Mouse (Mus musculus): ENCODE measurements around the gene Cyb5d2.

Gene Cyb5d2

GRCm38 (mm10) chr11:72770816-72771215, 25.1 kb downstream of the Cyb5d2 start:
- Histone ChIP-seq H3K4me3 (replicated peaks; ENCODE audit: low read length) (no peak overlapping the region), H3K9me3 (ENCODE audit: low read length) (no peaks in the 10 kb centered on the region), H3K36me3 (ENCODE audit: insufficient read depth, low read length) (peaks cover 33% of the 10 kb centered on the region), H3K27me3 (ENCODE audit: insufficient read depth, low read length) (no peaks in the 10 kb centered on the region), H3K4me1 (replicated peaks; ENCODE audit: low read depth, low read length) (peaks cover 6% of the 10 kb centered on the region)
- TF ChIP-seq NANOG (IDR thresholded peaks at IDR 0.05; ENCODE audit: borderline replicate concordance, low read length) (no peak), POU5F1 (IDR thresholded peaks at IDR 0.05; ENCODE audit: borderline replicate concordance, low read length) (no peak), CTCF (conservative IDR thresholded peaks at IDR 0.05; ENCODE audit: low read length) (no peak)

- H3K27me3 ChIP-seq (ENCODE audit: insufficient read depth, low read length), result no peaks in the 10 kb centered on the region
- H3K4me1 ChIP-seq (replicated peaks; ENCODE audit: low read depth, low read length), result peaks cover 6% of the 10 kb centered on the region
- H3K9me3 ChIP-seq (ENCODE audit: low read length), result no peaks in the 10 kb centered on the region
- TF ChIP-seq CTCF (conservative IDR thresholded peaks at IDR 0.05; ENCODE audit: low read length), result no peak
- no peak for TF ChIP-seq POU5F1 (IDR thresholded peaks at IDR 0.05; ENCODE audit: borderline replicate concordance, low read length)
- TF ChIP-seq NANOG (IDR thresholded peaks at IDR 0.05; ENCODE audit: borderline replicate concordance, low read length), result no peak
- H3K36me3 ChIP-seq (ENCODE audit: insufficient read depth, low read length), result peaks cover 33% of the 10 kb centered on the region
- H3K4me3 ChIP-seq (replicated peaks; ENCODE audit: low read length), result no peak overlapping the region
Measured at GRCm38 (mm10) chr11:72770324-72770723, 25.6 kb downstream of the Cyb5d2 start.

GRCm38 (mm10) chr11:72769061-72769460, 26.9 kb downstream of the Cyb5d2 start:
- Histone ChIP-seq H3K9me3 (ENCODE audit: low read length) (no peaks in the 10 kb centered on the region), H3K4me1 (replicated peaks; ENCODE audit: low read depth, low read length) (peaks cover 6% of the 10 kb centered on the region), H3K27me3 (ENCODE audit: insufficient read depth, low read length) (no peaks in the 10 kb centered on the region), H3K4me3 (replicated peaks; ENCODE audit: low read length) (no peak overlapping the region), H3K36me3 (ENCODE audit: insufficient read depth, low read length) (peaks cover 41% of the 10 kb centered on the region)
- TF ChIP-seq NANOG (IDR thresholded peaks at IDR 0.05; ENCODE audit: borderline replicate concordance, low read length) (no peak), POU5F1 (IDR thresholded peaks at IDR 0.05; ENCODE audit: borderline replicate concordance, low read length) (no peak), CTCF (conservative IDR thresholded peaks at IDR 0.05; ENCODE audit: low read length) (no peak)

- no peaks in the 10 kb centered on the region for H3K9me3 ChIP-seq (ENCODE audit: low read length)
- H3K4me1 ChIP-seq (replicated peaks; ENCODE audit: low read depth, low read length), result peaks cover 6% of the 10 kb centered on the region
- H3K27me3 ChIP-seq (ENCODE audit: insufficient read depth, low read length), result no peaks in the 10 kb centered on the region
- TF ChIP-seq POU5F1 (IDR thresholded peaks at IDR 0.05; ENCODE audit: borderline replicate concordance, low read length), result no peak
- TF ChIP-seq NANOG (IDR thresholded peaks at IDR 0.05; ENCODE audit: borderline replicate concordance, low read length), result no peak
- TF ChIP-seq CTCF (conservative IDR thresholded peaks at IDR 0.05; ENCODE audit: low read length), result no peak
- peaks cover 53% of the 10 kb centered on the region for H3K36me3 ChIP-seq (ENCODE audit: insufficient read depth, low read length)
- H3K4me3 ChIP-seq (replicated peaks; ENCODE audit: low read length), result no peak overlapping the region
Measured at GRCm38 (mm10) chr11:72767716-72768115, 28.2 kb downstream of the Cyb5d2 start.

- H3K4me3 ChIP-seq (replicated peaks; ENCODE audit: low read length), result no peak overlapping the region
- H3K27me3 ChIP-seq (ENCODE audit: insufficient read depth, low read length), result no peaks in the 10 kb centered on the region
- TF ChIP-seq CTCF (conservative IDR thresholded peaks at IDR 0.05; ENCODE audit: low read length) (no peak), POU5F1 (IDR thresholded peaks at IDR 0.05; ENCODE audit: borderline replicate concordance, low read length) (no peak), NANOG (IDR thresholded peaks at IDR 0.05; ENCODE audit: borderline replicate concordance, low read length) (no peak)
- no peaks in the 10 kb centered on the region for H3K4me1 ChIP-seq (replicated peaks; ENCODE audit: low read depth, low read length)
- H3K9me3 ChIP-seq (ENCODE audit: low read length), result no peaks in the 10 kb centered on the region
- peaks cover 75% of the 10 kb centered on the region for H3K36me3 ChIP-seq (ENCODE audit: insufficient read depth, low read length)
Measured at GRCm38 (mm10) chr11:72764270-72764669, 31.7 kb downstream of the Cyb5d2 start.

- Histone ChIP-seq H3K27me3 (ENCODE audit: insufficient read depth, low read length) (no peaks in the 10 kb centered on the region), H3K4me3 (replicated peaks; ENCODE audit: low read length) (no peak overlapping the region), H3K4me1 (replicated peaks; ENCODE audit: low read depth, low read length) (no peaks in the 10 kb centered on the region), H3K36me3 (ENCODE audit: insufficient read depth, low read length) (peaks cover 88% of the 10 kb centered on the region), H3K9me3 (ENCODE audit: low read length) (no peaks in the 10 kb centered on the region)
- TF ChIP-seq CTCF (conservative IDR thresholded peaks at IDR 0.05; ENCODE audit: low read length), result no peak
- no peak for TF ChIP-seq NANOG (IDR thresholded peaks at IDR 0.05; ENCODE audit: borderline replicate concordance, low read length)
- no peak for TF ChIP-seq POU5F1 (IDR thresholded peaks at IDR 0.05; ENCODE audit: borderline replicate concordance, low read length)
Measured at GRCm38 (mm10) chr11:72760781-72761180, 35.2 kb downstream of the Cyb5d2 start.

GRCm38 (mm10) chr11:72759581-72759980, 36.4 kb downstream of the Cyb5d2 start:
- Histone ChIP-seq H3K9me3 (ENCODE audit: low read length) (no peaks in the 10 kb centered on the region), H3K27me3 (ENCODE audit: insufficient read depth, low read length) (no peaks in the 10 kb centered on the region), H3K36me3 (ENCODE audit: insufficient read depth, low read length) (peaks cover 95% of the 10 kb centered on the region), H3K4me3 (replicated peaks; ENCODE audit: low read length) (no peak overlapping the region), H3K4me1 (replicated peaks; ENCODE audit: low read depth, low read length) (no peaks in the 10 kb centered on the region)
- TF ChIP-seq NANOG (IDR thresholded peaks at IDR 0.05; ENCODE audit: borderline replicate concordance, low read length) (no peak), POU5F1 (IDR thresholded peaks at IDR 0.05; ENCODE audit: borderline replicate concordance, low read length) (no peak), CTCF (conservative IDR thresholded peaks at IDR 0.05; ENCODE audit: low read length) (no peak)

GRCm38 (mm10) chr11:72758316-72758715, 37.6 kb downstream of the Cyb5d2 start:
- Histone ChIP-seq H3K27me3 (ENCODE audit: insufficient read depth, low read length) (no peaks in the 10 kb centered on the region), H3K4me3 (replicated peaks; ENCODE audit: low read length) (no peak overlapping the region), H3K36me3 (ENCODE audit: insufficient read depth, low read length) (peaks cover 97% of the 10 kb centered on the region), H3K9me3 (ENCODE audit: low read length) (no peaks in the 10 kb centered on the region), H3K4me1 (replicated peaks; ENCODE audit: low read depth, low read length) (no peaks in the 10 kb centered on the region)
- TF ChIP-seq CTCF (conservative IDR thresholded peaks at IDR 0.05; ENCODE audit: low read length), result no peak
- no peak for TF ChIP-seq POU5F1 (IDR thresholded peaks at IDR 0.05; ENCODE audit: borderline replicate concordance, low read length)
- TF ChIP-seq NANOG (IDR thresholded peaks at IDR 0.05; ENCODE audit: borderline replicate concordance, low read length), result no peak

GRCm38 (mm10) chr11:72751956-72752355, 44.0 kb downstream of the Cyb5d2 start:
- no peak overlapping the region for H3K4me3 ChIP-seq (replicated peaks; ENCODE audit: low read length)
- peaks cover 5% of the 10 kb centered on the region for H3K4me1 ChIP-seq (replicated peaks; ENCODE audit: low read depth, low read length)
- no peaks in the 10 kb centered on the region for H3K9me3 ChIP-seq (ENCODE audit: low read length)
- H3K36me3 ChIP-seq (ENCODE audit: insufficient read depth, low read length), result peaks cover 98% of the 10 kb centered on the region
- no peaks in the 10 kb centered on the region for H3K27me3 ChIP-seq (ENCODE audit: insufficient read depth, low read length)
- no peak for TF ChIP-seq POU5F1 (IDR thresholded peaks at IDR 0.05; ENCODE audit: borderline replicate concordance, low read length)
- no peak for TF ChIP-seq CTCF (conservative IDR thresholded peaks at IDR 0.05; ENCODE audit: low read length)
- no peak for TF ChIP-seq NANOG (IDR thresholded peaks at IDR 0.05; ENCODE audit: borderline replicate concordance, low read length)

Measured in E14TG2a.4 (cell line).